In the genomic region with DNA sequence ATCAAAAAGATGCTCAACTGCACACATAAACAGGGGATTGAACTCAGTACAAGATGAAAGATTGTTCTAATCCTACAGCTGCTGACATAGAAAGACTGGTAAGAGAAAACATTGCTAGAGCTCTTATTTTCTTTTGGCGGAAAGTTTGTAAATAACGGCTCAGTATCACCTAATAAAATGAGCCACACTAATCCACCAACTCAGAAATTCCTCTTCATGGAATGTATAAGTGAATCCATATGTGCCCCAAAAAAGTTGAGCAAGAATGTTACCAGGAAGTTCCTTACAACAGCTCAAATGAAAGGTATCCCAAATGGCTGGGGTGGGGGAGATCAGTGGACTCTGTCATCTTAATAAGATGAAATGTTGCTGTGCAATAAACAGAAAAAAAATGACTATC, we compare ENCODE assay signal across 23 mouse cellular contexts. TPM values are rescaled to one million over a fixed set of nuclear protein-coding genes. Genes with fewer than 3 reads are reported as not detected.
"Had no signal": no experiment of that assay in that cellular context is flagged by ENCODE, and none has a peak within 500 bp of the region (broad histone marks: within the 10 kb centered on the region; RNA-seq: fewer than 3 reads in every experiment).

No protein-coding gene starts in this region.

- ATAC-seq: intestine, embryonic 16.5 days; liver, postnatal 0 days had no signal

- H3K27me3 ChIP-seq: limb, embryonic 15.5 days had no signal

- H3K36me3 ChIP-seq: limb, embryonic 15.5 days had no signal

- H3K4me1 ChIP-seq: limb, embryonic 15.5 days had no signal

- H3K4me3 ChIP-seq: limb, embryonic 15.5 days had no signal

- H3K4me2 ChIP-seq: limb, embryonic 15.5 days; liver, embryonic 11.5 days; midbrain, embryonic 11.5 days had no signal

- H3K27ac ChIP-seq: limb, embryonic 15.5 days; liver, embryonic 14.5 days; stomach, postnatal 0 days had no signal

- DNase-seq: kidney, adult 18-20 months; kidney, adult 9 months; kidney, postnatal 14 days; kidney, postnatal 4 days; liver, postnatal 0 days; lung, postnatal 14 days; midbrain, embryonic 14.5 days; right cerebral cortex, adult 18-20 months; right cerebral cortex, postnatal 14 days; right cerebral cortex, postnatal 4 days; thymus, postnatal 25 days had no signal

- H3K9ac ChIP-seq: limb, embryonic 15.5 days; liver, embryonic 14.5 days; liver, postnatal 0 days had no signal

- H3K9me3 ChIP-seq: limb, embryonic 15.5 days had no signal

RNA-seq across cellular contexts. Expression of a gene that starts 44.1 kb away (rescaled TPM):
- polyA plus RNA-seq: intestine, embryonic 16.5 days; kidney, embryonic 16.5 days; limb, embryonic 11.5 days; limb, embryonic 15.5 days; liver, embryonic 11.5 days; liver, embryonic 14.5 days; midbrain, embryonic 11.5 days; midbrain, embryonic 14.5 days; midbrain, postnatal 0 days; neural tube, embryonic 11.5 days; neural tube, embryonic 14.5 days; stomach, embryonic 14.5 days; stomach, postnatal 0 days had no signal

RNA-seq across cellular contexts. Expression of a gene that starts 57.5 kb away (rescaled TPM):
- polyA plus RNA-seq: liver, embryonic 11.5 days had no signal
